Mouse (Mus musculus): Measurements from ENCODE around the gene Atl1. TPM values are rescaled to one million over a fixed set of nuclear protein-coding genes. Genes with fewer than 3 reads are reported as not detected.

The Atl1 gene
- polyA plus RNA-seq, 2 experiments: 0.73 to 1.1 TPM

- no peak overlapping the region for H3K4me2 ChIP-seq (ENCODE audit: low read depth)
- 73% methylated on average over 5 of the region's 5 CpGs for WGBS (ENCODE audit: insufficient replicate concordance)
- DNase-seq (ENCODE audit: low read depth in 3 of 3, low spot score in 3 of 3) (no peak), ATAC-seq (ENCODE audit: insufficient read depth) (no peak)
- H3K9me3 ChIP-seq (ENCODE audit: control insufficient read depth, low read length): no peaks in the 10 kb centered on the region
- H3K4me1 ChIP-seq (replicated peaks; ENCODE audit: control insufficient read depth in 2 of 2, insufficient read depth in 2 of 2, low read length in 1 of 2): peaks cover 0 to 6% of the 10 kb centered on the region in 2 experiments; a peak in 3 of 4 replicates
- H3K36me3 ChIP-seq (replicated peaks; ENCODE audit: control insufficient read depth, insufficient read depth, low read depth): no peaks in the 10 kb centered on the region
- no peak overlapping the region for H3K4me3 ChIP-seq (ENCODE audit: insufficient read depth in 1 of 2, low read depth in 2 of 2, low read length in 2 of 2)
- no peak overlapping the region for H3K27ac ChIP-seq
- H3K27me3 ChIP-seq (ENCODE audit: control insufficient read depth, insufficient read depth, low read length): no peaks in the 10 kb centered on the region
- no peak overlapping the region for H3K9ac ChIP-seq (replicated peaks)
- TF ChIP-seq CTCF (IDR thresholded peaks at IDR 0.05; ENCODE audit: low read depth) (no peak), EP300 (IDR thresholded peaks at IDR 0.05; ENCODE audit: low read depth) (no peak)
Observed at GRCm38 (mm10) chr12:69945861-69946260, 53.4 kb downstream of the Atl1 start.

DNA sequence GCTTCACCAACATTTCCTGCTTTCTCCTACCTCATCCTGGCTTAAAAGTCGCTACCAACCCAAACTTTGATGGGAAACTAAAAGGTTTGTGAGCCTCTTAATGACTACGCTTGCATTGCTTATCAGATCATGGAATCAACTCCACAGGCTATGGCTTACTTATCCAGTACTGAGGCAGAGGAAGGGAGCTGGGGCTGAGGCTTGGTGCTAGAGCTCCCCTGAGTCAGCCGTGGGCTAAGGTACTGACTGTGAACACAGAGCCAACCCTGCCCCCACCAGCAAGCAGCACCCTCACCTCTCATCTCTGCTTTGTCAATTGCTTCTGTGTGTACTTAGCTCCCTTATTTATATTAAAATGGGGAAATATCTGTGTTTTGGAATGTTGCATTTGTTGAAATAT lies 55.1 kb downstream of the Atl1 start:
- Histone ChIP-seq H3K27me3 (ENCODE audit: control insufficient read depth, insufficient read depth, low read length) (no peaks in the 10 kb centered on the region), H3K27ac (no peak overlapping the region), H3K9me3 (ENCODE audit: control insufficient read depth, low read length) (no peaks in the 10 kb centered on the region), H3K9ac (replicated peaks) (no peak overlapping the region), H3K4me3 (ENCODE audit: insufficient read depth in 1 of 2, low read depth in 2 of 2, low read length in 2 of 2) (no peak overlapping the region), H3K4me2 (ENCODE audit: low read depth) (no peak overlapping the region), H3K36me3 (replicated peaks; ENCODE audit: control insufficient read depth, insufficient read depth, low read depth) (no peaks in the 10 kb centered on the region), H3K4me1 (replicated peaks; ENCODE audit: control insufficient read depth in 2 of 2, insufficient read depth in 2 of 2, low read length in 1 of 2) (peaks cover 0 to 6% of the 10 kb centered on the region in 2 experiments; a peak in 2 of 4 replicates)
- no peak for ATAC-seq (ENCODE audit: insufficient read depth)
- DNase-seq (ENCODE audit: low read depth in 3 of 3, low spot score in 3 of 3): no peak
- WGBS (ENCODE audit: insufficient replicate concordance): 28% methylated on average over 3 of the region's 3 CpGs
- TF ChIP-seq EP300 (IDR thresholded peaks at IDR 0.05; ENCODE audit: low read depth): no peak
- TF ChIP-seq CTCF (IDR thresholded peaks at IDR 0.05; ENCODE audit: low read depth): no peak

DNA sequence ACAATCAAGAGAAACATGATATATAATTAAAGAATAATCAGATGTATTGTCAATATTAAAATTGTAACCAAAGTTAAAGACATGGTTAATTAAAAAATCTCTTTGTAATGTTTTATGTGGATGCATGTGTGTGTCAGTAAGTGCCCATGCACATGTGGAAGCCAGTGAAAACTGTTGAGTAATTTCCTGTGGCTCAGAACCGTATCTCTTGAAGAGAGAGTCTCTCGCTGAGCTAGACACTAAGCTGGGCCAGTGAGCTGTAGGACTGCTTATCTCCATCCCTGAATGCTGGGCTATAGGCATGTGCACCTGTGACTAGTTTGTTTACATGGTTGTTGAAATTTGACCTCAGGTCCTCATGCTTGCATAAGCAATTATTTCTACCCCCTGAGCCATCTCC lies 65.0 kb downstream of the Atl1 start:
- DNase-seq (ENCODE audit: low read depth in 3 of 3, low spot score in 3 of 3): no peak
- Histone ChIP-seq H3K36me3 (replicated peaks; ENCODE audit: control insufficient read depth, insufficient read depth, low read depth) (no peaks in the 10 kb centered on the region; the same call in 1 of the 2 replicates), H3K9ac (replicated peaks) (no peak overlapping the region), H3K4me1 (replicated peaks; ENCODE audit: control insufficient read depth in 2 of 2, insufficient read depth in 2 of 2, low read length in 1 of 2) (no peaks in the 10 kb centered on the region), H3K9me3 (ENCODE audit: control insufficient read depth, low read length) (no peaks in the 10 kb centered on the region), H3K4me3 (ENCODE audit: insufficient read depth in 1 of 2, low read depth in 2 of 2, low read length in 2 of 2) (no peak overlapping the region), H3K4me2 (ENCODE audit: low read depth) (no peak overlapping the region), H3K27me3 (ENCODE audit: control insufficient read depth, insufficient read depth, low read length) (no peaks in the 10 kb centered on the region), H3K27ac (no peak overlapping the region)
- WGBS (ENCODE audit: insufficient replicate concordance): 22% methylated on average over 2 of the region's 2 CpGs
- ATAC-seq (ENCODE audit: insufficient read depth): no peak
- TF ChIP-seq CTCF (IDR thresholded peaks at IDR 0.05; ENCODE audit: low read depth): no peak
- TF ChIP-seq EP300 (IDR thresholded peaks at IDR 0.05; ENCODE audit: low read depth): no peak

- peaks cover 0 to 5% of the 10 kb centered on the region in 2 experiments; a peak in 2 of 4 replicates for H3K4me1 ChIP-seq (replicated peaks; ENCODE audit: control insufficient read depth in 2 of 2, insufficient read depth in 2 of 2, low read length in 1 of 2)
- H3K9ac ChIP-seq (replicated peaks): no peak overlapping the region
- ATAC-seq (ENCODE audit: insufficient read depth) (peak; percentile 68), DNase-seq (ENCODE audit: low read depth in 3 of 3, low spot score in 3 of 3) (peak in 1 of 3 experiments; percentile 31)
- no peak overlapping the region for H3K4me3 ChIP-seq (ENCODE audit: insufficient read depth in 1 of 2, low read depth in 2 of 2, low read length in 2 of 2)
- H3K4me2 ChIP-seq (ENCODE audit: low read depth): no peak overlapping the region
- H3K36me3 ChIP-seq (replicated peaks; ENCODE audit: control insufficient read depth, insufficient read depth, low read depth): peaks cover 30% of the 10 kb centered on the region
- TF ChIP-seq EP300 (IDR thresholded peaks at IDR 0.05; ENCODE audit: low read depth) (0 out of 2 replicates have a peak, but pooled peaks have one; percentile 27), CTCF (IDR thresholded peaks at IDR 0.05; ENCODE audit: low read depth) (peak; percentile 81)
- H3K9me3 ChIP-seq (ENCODE audit: control insufficient read depth, low read length): no peaks in the 10 kb centered on the region
- 29% methylated on average over 4 of the region's 4 CpGs for WGBS (ENCODE audit: insufficient replicate concordance)
- H3K27me3 ChIP-seq (ENCODE audit: control insufficient read depth, insufficient read depth, low read length): no peaks in the 10 kb centered on the region
- no peak overlapping the region for H3K27ac ChIP-seq
Observed at GRCm38 (mm10) chr12:69962468-69962867, 70.1 kb downstream of the Atl1 start.

- Histone ChIP-seq H3K4me2 (ENCODE audit: low read depth) (no peak overlapping the region), H3K27ac (no peak overlapping the region), H3K4me1 (replicated peaks; ENCODE audit: control insufficient read depth in 2 of 2, insufficient read depth in 2 of 2, low read length in 1 of 2) (peaks cover 0 to 5% of the 10 kb centered on the region in 2 experiments; a peak in 2 of 4 replicates), H3K9ac (replicated peaks) (no peak overlapping the region), H3K27me3 (ENCODE audit: control insufficient read depth, insufficient read depth, low read length) (no peaks in the 10 kb centered on the region), H3K9me3 (ENCODE audit: control insufficient read depth, low read length) (no peaks in the 10 kb centered on the region), H3K4me3 (ENCODE audit: insufficient read depth in 1 of 2, low read depth in 2 of 2, low read length in 2 of 2) (no peak overlapping the region), H3K36me3 (replicated peaks; ENCODE audit: control insufficient read depth, insufficient read depth, low read depth) (peaks cover 36% of the 10 kb centered on the region)
- 83% methylated on average over 6 of the region's 6 CpGs for WGBS (ENCODE audit: insufficient replicate concordance)
- DNase-seq (ENCODE audit: low read depth in 3 of 3, low spot score in 3 of 3): no peak
- TF ChIP-seq CTCF (IDR thresholded peaks at IDR 0.05; ENCODE audit: low read depth) (no peak), EP300 (IDR thresholded peaks at IDR 0.05; ENCODE audit: low read depth) (no peak)
- ATAC-seq (ENCODE audit: insufficient read depth): no peak
Observed at GRCm38 (mm10) chr12:69963141-69963540, 70.7 kb downstream of the Atl1 start.

All from liver, embryonic 14.5 days (tissue).